Mouse (Mus musculus): ENCODE results near the gene Sirt4. TPM values are rescaled to one million over a fixed set of nuclear protein-coding genes. Genes with fewer than 3 reads are reported as not detected.
"Not testable (repeated sequence)": the region's sequence is repeated elsewhere in the genome, so short reads cannot be mapped to it uniquely, and the experiment has no call there.

The Sirt4 gene
- polyA plus RNA-seq, 1 experiment from 2014 or later, result 22.5 TPM

GRCm38 (mm10) chr5:115521553-115522461 is 37.3 kb upstream of the Sirt4 start:
- no peak for ATAC-seq (ENCODE audit: insufficient number of reproducible peaks, insufficient read depth, low FRiP score, low read depth)
- peak overlapping the region; percentile 11; the same call in 1 of the 2 replicates for H3K9ac ChIP-seq (ENCODE audit: low read length)
- H3K27me3 ChIP-seq (ENCODE audit: control insufficient read depth, insufficient read depth, low read length), result no peaks in the 10 kb centered on the region
- peak overlapping the region; percentile 62 to 74 for H3K27ac ChIP-seq (replicated peaks in 1 of 2; ENCODE audit: control insufficient read depth in 1 of 2, insufficient read depth in 1 of 2, low read depth in 2 of 2, low read length in 2 of 2)
- WGBS, result 51% methylated on average over 21 of the region's 21 CpGs
- H3K36me3 ChIP-seq (ENCODE audit: control insufficient read depth, insufficient read depth, low read length), result peaks cover 9% of the 10 kb centered on the region
- H3K4me3 ChIP-seq (ENCODE audit: control insufficient read depth in 1 of 2, insufficient read depth in 1 of 2, low read depth in 1 of 2, low read length in 2 of 2), result no peak overlapping the region
- no peaks in the 10 kb centered on the region for H3K9me3 ChIP-seq (ENCODE audit: control insufficient read depth, low read length)
- H3K4me2 ChIP-seq (ENCODE audit: low read length), result peak overlapping the region; percentile 39
- H3K4me1 ChIP-seq (ENCODE audit: control insufficient read depth in 2 of 2, insufficient read depth in 2 of 2, low read length in 2 of 2), result peaks cover 22 to 62% of the 10 kb centered on the region in 2 experiments

- Histone ChIP-seq H3K4me2 (ENCODE audit: low read length) (peak overlapping the region; percentile 26; the same call in 1 of the 2 replicates), H3K4me3 (ENCODE audit: control insufficient read depth in 1 of 2, insufficient read depth in 1 of 2, low read depth in 1 of 2, low read length in 2 of 2) (no peak overlapping the region)
These were observed 35.9 kb upstream of the Sirt4 start for GRCm38 (mm10) chr5:115520325-115520869.

GRCm38 (mm10) chr5:115518214-115518613 is 33.7 kb upstream of the Sirt4 start:
- peaks cover 33 to 60% of the 10 kb centered on the region in 2 experiments for H3K4me1 ChIP-seq (ENCODE audit: control insufficient read depth in 2 of 2, insufficient read depth in 2 of 2, low read length in 2 of 2)
- not testable (repeated sequence) for ATAC-seq (ENCODE audit: insufficient number of reproducible peaks, insufficient read depth, low FRiP score, low read depth); H3K27me3 ChIP-seq (ENCODE audit: control insufficient read depth, insufficient read depth, low read length); H3K9me3 ChIP-seq (ENCODE audit: control insufficient read depth, low read length); H3K27ac ChIP-seq (replicated peaks in 1 of 2; ENCODE audit: control insufficient read depth in 1 of 2, insufficient read depth in 1 of 2, low read depth in 2 of 2, low read length in 2 of 2); H3K4me3 ChIP-seq (ENCODE audit: control insufficient read depth in 1 of 2, insufficient read depth in 1 of 2, low read depth in 1 of 2, low read length in 2 of 2); H3K4me2 ChIP-seq (ENCODE audit: low read length); H3K9ac ChIP-seq (ENCODE audit: low read length); H3K36me3 ChIP-seq (ENCODE audit: control insufficient read depth, insufficient read depth, low read length)
- WGBS, result 94% methylated on average over 6 of the region's 8 CpGs

More at GRCm38 (mm10) chr5:115520325-115520869, 35.9 kb upstream of the Sirt4 start:
- H3K9ac ChIP-seq (ENCODE audit: low read length), result peak overlapping the region; percentile 47; the same call in 1 of the 2 replicates
- no peaks in the 10 kb centered on the region for H3K27me3 ChIP-seq (ENCODE audit: control insufficient read depth, insufficient read depth, low read length)
- H3K36me3 ChIP-seq (ENCODE audit: control insufficient read depth, insufficient read depth, low read length), result peaks cover 3% of the 10 kb centered on the region; the same call in 1 of the 2 replicates
- no peaks in the 10 kb centered on the region for H3K9me3 ChIP-seq (ENCODE audit: control insufficient read depth, low read length)
- H3K4me1 ChIP-seq (ENCODE audit: control insufficient read depth in 2 of 2, insufficient read depth in 2 of 2, low read length in 2 of 2), result peaks cover 23 to 64% of the 10 kb centered on the region in 2 experiments
- peak overlapping the region; percentile 60 to 74 for H3K27ac ChIP-seq (replicated peaks in 1 of 2; ENCODE audit: control insufficient read depth in 1 of 2, insufficient read depth in 1 of 2, low read depth in 2 of 2, low read length in 2 of 2)
- ATAC-seq (ENCODE audit: insufficient number of reproducible peaks, insufficient read depth, low FRiP score, low read depth), result no peak
- 47% methylated on average over 21 of the region's 21 CpGs for WGBS

- Histone ChIP-seq H3K9ac (ENCODE audit: low read length) (no peak overlapping the region), H3K27me3 (ENCODE audit: control insufficient read depth, insufficient read depth, low read length) (no peaks in the 10 kb centered on the region), H3K36me3 (ENCODE audit: control insufficient read depth, insufficient read depth, low read length) (peaks cover 3% of the 10 kb centered on the region; the same call in 1 of the 2 replicates), H3K4me1 (ENCODE audit: control insufficient read depth in 2 of 2, insufficient read depth in 2 of 2, low read length in 2 of 2) (peaks cover 29 to 53% of the 10 kb centered on the region in 2 experiments), H3K4me2 (ENCODE audit: low read length) (no peak overlapping the region), H3K4me3 (ENCODE audit: control insufficient read depth in 1 of 2, insufficient read depth in 1 of 2, low read depth in 1 of 2, low read length in 2 of 2) (no peak overlapping the region), H3K9me3 (ENCODE audit: control insufficient read depth, low read length) (no peaks in the 10 kb centered on the region), H3K27ac (replicated peaks in 1 of 2; ENCODE audit: control insufficient read depth in 1 of 2, insufficient read depth in 1 of 2, low read depth in 2 of 2, low read length in 2 of 2) (peak overlapping the region in 1 of 2 experiments; percentile 92; a peak in 1 of 4 replicates)
- WGBS, result 94% methylated on average over 9 of the region's 9 CpGs
- ATAC-seq (ENCODE audit: insufficient number of reproducible peaks, insufficient read depth, low FRiP score, low read depth), result no peak
These were observed 33.0 kb upstream of the Sirt4 start for GRCm38 (mm10) chr5:115517501-115517900.

- 0 out of 2 replicates have a peak overlapping the region, but pooled peaks have one; percentile 22 for H3K9ac ChIP-seq (ENCODE audit: low read length)
- WGBS, result 72% methylated on average over 7 of the region's 7 CpGs
- H3K4me3 ChIP-seq (ENCODE audit: control insufficient read depth in 1 of 2, insufficient read depth in 1 of 2, low read depth in 1 of 2, low read length in 2 of 2), result no peak overlapping the region
- no peaks in the 10 kb centered on the region for H3K9me3 ChIP-seq (ENCODE audit: control insufficient read depth, low read length)
- peak overlapping the region; percentile 78 to 92 for H3K27ac ChIP-seq (replicated peaks in 1 of 2; ENCODE audit: control insufficient read depth in 1 of 2, insufficient read depth in 1 of 2, low read depth in 2 of 2, low read length in 2 of 2)
- H3K4me2 ChIP-seq (ENCODE audit: low read length), result no peak overlapping the region
- H3K36me3 ChIP-seq (ENCODE audit: control insufficient read depth, insufficient read depth, low read length), result peaks cover 3% of the 10 kb centered on the region; the same call in 1 of the 2 replicates
- ATAC-seq (ENCODE audit: insufficient number of reproducible peaks, insufficient read depth, low FRiP score, low read depth), result no peak
- peaks cover 25 to 47% of the 10 kb centered on the region in 2 experiments for H3K4me1 ChIP-seq (ENCODE audit: control insufficient read depth in 2 of 2, insufficient read depth in 2 of 2, low read length in 2 of 2)
- no peaks in the 10 kb centered on the region for H3K27me3 ChIP-seq (ENCODE audit: control insufficient read depth, insufficient read depth, low read length)
These were observed 32.4 kb upstream of the Sirt4 start for GRCm38 (mm10) chr5:115516908-115517307.

- Histone ChIP-seq H3K27ac (replicated peaks in 1 of 2; ENCODE audit: control insufficient read depth in 1 of 2, insufficient read depth in 1 of 2, low read depth in 2 of 2, low read length in 2 of 2) (peak overlapping the region; percentile 78 to 92), H3K27me3 (ENCODE audit: control insufficient read depth, insufficient read depth, low read length) (no peaks in the 10 kb centered on the region), H3K4me1 (ENCODE audit: control insufficient read depth in 2 of 2, insufficient read depth in 2 of 2, low read length in 2 of 2) (peaks cover 25 to 44% of the 10 kb centered on the region in 2 experiments), H3K9ac (ENCODE audit: low read length) (0 out of 2 replicates have a peak overlapping the region, but pooled peaks have one; percentile 22), H3K4me2 (ENCODE audit: low read length) (peak overlapping the region; percentile 39; the same call in 1 of the 2 replicates), H3K4me3 (ENCODE audit: control insufficient read depth in 1 of 2, insufficient read depth in 1 of 2, low read depth in 1 of 2, low read length in 2 of 2) (no peak overlapping the region), H3K36me3 (ENCODE audit: control insufficient read depth, insufficient read depth, low read length) (peaks cover 3% of the 10 kb centered on the region; the same call in 1 of the 2 replicates), H3K9me3 (ENCODE audit: control insufficient read depth, low read length) (no peaks in the 10 kb centered on the region)
- peak; percentile 41 for ATAC-seq (ENCODE audit: insufficient number of reproducible peaks, insufficient read depth, low FRiP score, low read depth)
- 60% methylated on average over 32 of the region's 32 CpGs for WGBS
These were observed 31.8 kb upstream of the Sirt4 start for GRCm38 (mm10) chr5:115516081-115516907.

Measured in heart, embryonic 14.5 days (tissue).